Mouse (Mus musculus): ENCODE measurements at regions not wholly inside any gene's neighbourhood (a gene's known extent, or its start where the extent isn't known, plus 50 kb on each side); places are given as distances from the start of the nearest gene placed in this dataset.

DNA sequence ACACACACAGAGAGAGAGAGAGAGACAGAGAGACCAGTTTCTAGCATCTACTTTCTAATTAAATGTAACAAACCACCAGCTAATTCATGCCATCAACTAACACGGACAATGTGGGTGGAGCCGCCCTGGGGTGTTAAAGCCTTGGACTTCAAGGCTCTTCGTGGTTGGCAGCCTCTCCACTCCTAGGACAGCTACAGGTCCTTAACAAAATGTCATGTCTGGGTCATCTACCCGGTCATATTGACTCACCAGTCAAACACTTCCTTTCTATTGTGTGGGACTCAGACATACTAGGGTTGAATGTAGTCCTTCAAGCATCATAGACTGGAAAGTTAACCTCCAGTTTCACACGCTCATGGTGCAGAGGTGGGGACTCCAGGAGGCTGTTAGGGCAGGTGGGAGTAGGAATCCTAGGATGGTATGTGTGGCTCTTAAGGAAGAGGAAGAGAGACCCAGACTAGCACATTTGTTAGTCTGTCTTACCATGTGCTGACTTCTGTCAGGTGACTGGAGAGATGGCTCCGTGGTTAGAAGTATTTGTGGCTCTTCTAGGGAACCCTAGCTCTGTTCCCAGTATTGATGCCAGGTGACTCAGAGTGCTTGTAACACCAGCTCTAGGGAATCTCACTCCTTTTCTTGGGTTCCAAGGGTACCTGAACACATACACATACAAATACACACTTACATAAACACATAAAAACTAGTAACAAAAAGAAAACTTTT is 155.7 kb upstream of the Rreb1 start:
- no peak for DNase-seq

DNA sequence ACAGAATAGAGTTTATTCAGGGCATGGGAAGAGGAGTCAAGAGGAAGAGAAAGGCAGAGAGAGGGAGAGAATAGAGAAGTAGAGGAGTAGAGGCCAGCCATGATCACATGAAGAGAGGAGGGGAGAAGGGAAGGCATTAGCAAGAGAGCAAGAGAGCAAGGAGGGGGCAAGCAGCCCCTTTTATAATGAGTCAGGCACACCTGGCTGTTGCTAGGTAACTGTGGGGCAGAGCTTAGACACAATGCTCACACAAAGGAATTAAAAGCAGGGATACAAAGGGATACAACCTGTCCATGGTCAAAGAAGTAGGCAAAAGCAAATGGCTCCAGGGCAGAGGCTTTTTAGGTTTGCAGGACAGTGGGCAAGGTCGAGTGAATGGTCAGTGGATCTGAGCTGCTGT is 153.5 kb upstream of the Rreb1 start:
- DNase-seq = no peak

DNA sequence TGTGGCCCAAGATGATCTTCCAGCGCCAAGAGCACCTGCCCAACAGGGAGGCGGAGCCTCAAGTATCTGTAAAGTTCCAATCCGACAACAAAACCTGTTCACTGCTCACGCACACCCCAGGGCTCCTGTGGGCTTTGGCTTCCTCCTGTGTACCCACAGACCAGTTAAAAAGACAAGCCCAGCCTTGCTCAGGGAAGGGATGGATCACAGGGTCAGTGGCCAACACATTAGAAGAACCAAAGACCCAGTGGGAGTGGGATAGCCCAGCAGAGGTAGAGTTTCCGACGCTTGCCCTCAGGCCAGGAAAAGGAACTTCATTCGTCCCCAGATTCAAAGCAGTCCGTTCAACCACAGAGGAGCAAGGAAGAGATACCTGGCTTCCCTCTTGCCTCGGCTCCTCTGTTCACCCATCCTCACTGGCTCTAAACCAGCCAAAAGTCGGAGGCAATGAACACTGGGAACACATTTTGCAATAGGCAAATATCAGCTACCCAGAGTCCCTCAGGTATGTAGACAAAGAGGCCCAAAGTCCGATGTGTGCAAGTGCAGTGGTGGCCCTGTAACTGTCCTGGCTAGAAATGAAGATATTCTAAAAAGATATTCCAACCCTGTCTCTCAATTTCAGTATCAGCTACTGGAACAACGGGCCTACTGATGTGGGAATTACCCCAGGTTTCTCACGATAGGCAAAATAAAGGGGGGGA is 152.5 kb upstream of the Rreb1 start:
- DNase-seq = no peak

DNA sequence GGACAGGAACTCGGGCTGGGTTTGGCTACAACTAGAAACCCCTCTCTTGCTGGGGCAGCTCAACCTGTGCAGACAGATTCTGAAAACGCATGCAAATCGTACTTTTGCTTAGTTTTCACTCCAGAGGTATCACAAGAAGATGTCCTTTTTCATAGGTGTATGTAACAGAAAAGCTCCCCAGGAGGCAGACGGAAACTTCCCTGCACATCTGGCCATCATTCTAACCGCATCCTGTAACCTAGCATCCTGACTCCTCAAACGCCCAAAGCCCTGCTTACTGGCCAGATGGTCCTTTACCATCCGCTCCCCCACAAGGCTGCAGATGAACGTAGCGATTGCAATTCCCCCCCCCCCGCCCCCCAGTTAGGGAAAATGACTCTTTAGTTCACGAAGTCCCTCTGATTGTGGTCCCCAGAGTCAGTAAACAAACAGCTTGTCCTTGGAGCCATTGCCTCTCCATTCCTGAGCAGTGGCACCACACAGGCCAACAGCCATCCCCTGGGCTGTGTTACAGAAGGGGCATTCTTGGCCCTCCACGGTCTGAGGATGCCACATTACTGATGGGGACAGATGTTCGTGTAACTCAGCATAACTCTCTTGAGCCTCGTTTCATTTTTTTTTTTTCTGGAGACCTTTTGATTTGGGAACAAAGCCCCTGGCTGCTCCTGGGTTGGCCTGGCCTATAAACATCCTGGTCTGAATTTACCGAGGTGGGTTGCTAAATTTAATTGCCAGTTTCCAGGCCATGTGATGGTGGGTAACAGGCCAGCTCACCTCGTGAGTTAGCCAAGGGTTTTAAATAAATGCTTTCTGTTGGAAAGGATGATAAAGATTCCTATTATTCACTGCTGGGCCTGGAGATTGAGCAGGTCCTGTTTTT is 149.6 kb upstream of the Rreb1 start:
- peak; percentile 57 for DNase-seq

DNA sequence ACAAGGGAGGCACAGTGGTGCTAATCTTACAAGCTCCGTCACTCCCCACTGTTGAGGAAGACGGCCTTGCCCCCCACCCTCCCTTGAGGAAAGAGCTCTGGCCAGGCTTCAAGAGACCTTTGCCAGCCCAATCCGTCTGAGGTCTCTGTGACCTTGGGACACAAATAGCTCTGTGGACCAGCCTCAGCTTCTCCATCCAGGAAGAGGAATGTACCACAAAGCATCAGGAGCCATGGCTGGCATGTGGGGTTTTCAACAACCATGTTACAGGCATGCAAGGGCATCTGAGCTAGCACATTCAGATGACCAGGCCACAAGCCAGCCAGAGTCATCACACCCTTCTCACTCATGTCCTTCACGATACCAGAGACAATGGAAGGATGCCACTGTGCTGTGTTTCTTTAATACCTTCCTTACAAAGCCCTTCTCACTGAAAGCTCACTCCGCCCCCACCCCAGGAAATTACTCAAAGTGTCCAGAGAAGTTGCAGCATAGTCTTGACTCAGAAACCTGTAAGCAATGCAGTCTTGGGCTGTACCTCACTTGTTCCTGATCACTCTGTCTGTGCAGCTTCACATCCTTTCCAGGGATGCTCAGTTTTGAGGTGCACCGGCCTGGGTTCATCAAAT is 148.8 kb upstream of the Rreb1 start:
- DNase-seq = no peak

DNA sequence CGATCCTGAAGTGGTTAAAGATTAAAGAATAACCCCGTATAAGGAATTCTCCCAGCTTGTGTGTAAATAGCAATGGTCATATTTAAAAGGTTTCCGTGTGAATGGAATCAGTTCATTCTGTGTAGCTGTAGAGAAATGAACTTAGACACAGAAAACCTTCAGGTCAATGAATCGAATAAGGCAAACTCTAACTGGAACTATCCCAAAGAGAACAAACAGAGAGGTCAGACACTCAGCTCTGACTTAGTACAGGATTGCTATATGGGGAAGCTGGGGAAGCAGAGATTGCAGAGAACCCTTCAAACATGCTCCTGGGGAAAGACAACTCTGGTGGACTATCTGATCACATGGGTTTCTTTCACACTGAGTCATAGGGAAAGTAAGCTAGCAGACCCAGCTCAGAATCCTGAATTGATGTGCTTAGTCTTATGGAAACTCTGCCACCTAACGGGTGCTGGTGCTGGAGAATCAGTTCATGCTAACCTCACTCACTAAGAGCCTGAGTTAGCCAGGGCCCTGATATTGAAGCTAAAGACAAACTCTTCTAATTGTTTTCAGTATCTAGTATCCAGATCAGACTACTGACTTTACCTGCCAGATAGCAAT is 145.3 kb upstream of the Rreb1 start:
- no peak for DNase-seq

DNA sequence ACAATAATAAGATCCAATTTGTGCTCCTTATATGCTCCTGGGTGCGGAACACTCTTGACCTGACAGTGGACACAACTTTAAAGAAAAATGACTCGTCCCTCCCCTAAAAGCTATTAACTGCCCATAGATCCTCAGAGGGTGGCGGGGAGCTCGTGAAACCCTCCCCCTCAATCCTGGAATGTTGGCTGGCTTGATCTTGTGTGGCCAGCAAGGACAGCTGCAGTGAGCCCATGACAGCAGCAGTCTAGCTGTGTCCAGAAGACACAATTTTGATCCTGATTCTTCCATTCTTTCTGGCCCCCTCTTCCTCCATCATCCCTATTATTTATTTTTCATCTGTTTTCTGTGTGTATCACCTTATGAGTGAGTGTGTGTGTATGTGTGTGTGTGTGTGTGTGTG is 141.8 kb upstream of the Rreb1 start:
- no peak for DNase-seq

DNA sequence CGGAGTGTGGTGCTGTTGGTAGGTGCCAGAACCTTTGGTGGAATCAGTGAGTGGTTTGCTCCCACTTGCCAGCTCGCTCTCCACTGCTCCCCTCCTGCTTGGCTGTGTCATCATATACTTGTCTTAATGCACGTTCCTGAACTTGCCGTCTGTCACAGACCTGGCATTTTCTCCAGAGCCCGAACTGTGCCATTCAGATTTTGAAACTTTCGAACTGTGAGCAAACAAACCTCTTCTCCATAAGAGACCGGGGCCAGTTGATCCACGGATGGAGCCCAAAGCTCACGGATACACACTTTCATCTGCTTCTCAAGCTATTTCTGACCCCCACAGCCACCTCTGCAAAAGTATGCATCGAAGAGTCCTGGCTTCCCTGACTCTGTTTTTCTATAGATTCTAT is 141.0 kb upstream of the Rreb1 start:
- DNase-seq = no peak

DNA sequence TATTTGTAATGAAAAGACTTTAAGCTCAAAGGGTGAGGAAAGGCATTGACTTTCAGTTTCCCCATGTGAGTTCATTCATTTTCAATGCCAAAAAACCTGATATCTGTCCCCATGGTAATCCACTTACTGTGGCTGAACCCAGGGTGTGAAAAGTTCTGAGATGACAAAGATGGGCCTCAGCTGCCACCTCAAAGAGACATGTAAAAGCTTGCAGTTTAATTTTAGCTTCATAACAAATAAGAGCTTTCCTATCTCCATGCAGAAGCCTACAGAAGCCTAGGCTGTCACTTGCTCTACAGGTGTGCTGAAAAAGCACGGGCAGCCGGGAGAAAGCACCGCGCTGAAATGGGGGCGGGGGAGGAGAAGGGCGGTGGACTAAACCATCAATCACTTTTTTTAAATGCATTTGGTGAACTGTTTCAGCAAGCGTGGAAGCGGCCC is 140.1 kb upstream of the Rreb1 start:
- peak; percentile 31 for DNase-seq

DNA sequence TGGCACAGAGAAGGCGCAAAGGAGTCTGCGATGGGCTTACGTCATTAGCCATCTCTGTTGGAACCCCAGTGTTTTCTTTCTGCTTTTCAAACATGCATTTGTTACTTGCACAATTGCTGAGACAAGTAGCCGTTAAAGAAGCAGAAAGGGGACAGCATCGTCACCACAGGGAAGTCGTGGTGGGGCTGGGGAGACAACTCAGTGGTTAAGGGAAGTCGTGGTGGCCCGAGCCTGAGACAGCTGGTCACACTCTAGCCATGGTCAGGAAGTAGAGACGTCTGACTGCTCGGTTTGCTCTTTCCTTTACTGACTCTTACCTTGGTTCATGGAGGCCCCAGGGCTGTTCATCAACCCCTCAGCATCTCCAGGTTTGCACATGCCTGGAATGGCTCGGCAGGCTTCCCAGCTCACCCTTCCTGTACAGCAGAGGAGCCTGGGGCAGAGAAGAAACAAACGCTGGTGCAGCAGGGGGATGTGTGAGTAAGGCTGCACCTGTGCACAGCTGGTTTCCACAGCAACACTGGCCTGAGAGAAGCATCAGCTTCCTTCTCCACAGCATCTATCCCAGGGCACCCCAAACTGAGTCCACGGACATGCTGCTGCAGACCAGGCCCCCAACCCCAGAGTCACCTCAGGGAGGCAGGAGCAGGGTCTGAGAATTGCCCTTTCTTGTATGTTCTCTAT is 135.6 kb upstream of the Rreb1 start:
- peak; percentile 41 for DNase-seq

DNA sequence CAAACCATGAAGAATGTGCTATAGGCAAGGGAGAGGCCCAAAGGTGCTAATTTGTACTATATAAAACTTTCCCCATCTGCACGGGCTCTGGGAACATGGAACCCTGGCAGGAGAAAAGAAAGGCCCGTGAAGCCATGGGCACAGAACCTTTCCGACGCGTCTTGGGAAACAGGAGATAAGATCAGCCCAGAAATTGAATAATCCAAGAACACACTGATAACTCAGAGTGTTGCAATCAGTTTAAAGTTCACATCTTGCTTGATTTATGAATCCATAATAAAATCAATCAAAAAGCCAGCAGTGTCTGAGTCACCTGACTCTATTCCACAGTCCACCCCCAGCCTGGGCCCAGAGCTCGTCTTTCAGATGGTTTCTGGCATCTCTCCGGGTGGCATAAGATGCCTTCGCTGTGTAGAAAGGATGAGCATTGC is 133.4 kb upstream of the Rreb1 start:
- DNase-seq = no peak

DNA sequence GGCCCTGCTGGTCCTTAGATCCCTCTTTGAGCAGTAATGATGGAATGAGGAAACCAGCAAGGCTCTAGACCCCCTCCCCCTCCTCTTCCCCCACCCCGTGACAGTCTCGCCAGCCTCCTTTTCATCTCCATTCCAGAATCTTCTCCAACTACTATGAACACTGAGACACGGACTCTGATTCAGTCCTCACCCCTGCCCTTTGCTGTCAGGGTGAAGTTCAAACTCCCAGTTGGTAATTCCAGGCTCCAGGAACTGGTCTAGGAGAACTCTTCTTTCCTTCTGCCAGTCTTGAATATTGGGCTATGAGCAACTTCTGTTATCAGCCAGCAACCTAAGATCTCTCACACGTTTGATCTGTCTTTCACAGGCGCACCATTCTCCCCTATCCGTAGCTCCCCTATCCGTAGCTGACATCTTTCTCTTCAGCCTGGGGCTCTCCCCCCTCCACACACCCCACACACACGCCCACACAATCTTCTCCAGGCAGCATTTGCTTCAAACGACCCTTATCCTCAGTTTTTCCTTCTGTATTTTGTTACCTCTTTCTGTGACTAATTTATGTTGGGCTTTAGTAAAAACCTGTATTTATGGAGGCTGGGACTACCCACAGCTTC is 128.6 kb upstream of the Rreb1 start:
- DNase-seq = no peak

DNA sequence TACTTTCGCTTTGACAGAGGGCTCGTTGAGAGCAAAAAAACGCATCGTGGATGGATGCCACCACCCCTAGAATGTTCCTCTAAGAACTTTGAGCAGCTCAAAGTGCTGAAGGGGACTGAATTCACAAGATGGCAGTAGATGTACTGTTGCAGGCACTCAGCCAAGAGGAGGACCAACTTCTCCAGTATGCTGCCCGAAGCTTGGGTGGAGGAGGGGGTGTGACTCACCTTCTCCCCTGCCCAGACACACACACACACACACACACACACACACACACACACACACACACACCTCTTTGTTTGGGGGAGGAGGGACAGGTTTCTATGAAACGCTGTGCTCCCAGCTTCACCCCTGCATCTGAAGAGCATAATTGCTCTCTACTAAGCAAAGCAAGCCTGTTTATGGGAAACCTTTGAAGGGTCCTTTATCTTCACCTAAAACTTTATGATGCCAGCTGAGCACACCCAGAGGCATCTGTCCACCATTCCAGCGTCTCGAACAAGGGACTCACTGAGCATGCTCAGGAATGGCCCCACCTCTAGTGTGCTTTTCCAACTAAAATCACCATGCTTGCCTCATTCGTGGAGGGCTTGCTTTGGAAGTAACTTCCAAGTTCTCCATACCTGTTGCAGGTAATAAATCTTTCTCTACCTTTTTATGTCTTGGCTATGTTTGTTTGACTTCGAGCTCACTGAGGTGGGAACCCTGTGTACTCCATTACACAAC is 126.8 kb upstream of the Rreb1 start:
- DNase-seq = no peak

DNA sequence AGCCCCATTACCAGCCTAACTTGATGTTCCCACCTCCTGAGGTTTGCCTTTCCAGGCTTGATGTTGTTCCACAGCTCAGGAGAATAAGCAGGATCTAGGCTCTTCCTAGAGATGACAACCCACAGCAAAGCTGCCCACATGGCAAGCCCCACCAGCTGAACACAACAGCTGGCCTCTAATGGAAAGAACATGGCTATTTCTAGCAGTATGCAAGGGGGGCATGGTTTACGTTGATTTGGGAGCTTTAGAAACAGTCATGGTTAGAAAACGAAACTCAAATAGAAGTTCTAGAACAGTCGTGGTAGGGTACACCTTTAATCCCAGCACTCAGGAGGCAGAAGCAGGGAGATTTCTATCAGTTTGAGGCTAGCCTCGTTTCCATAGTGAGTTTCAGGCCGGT is 123.5 kb upstream of the Rreb1 start:
- no peak for DNase-seq

DNA sequence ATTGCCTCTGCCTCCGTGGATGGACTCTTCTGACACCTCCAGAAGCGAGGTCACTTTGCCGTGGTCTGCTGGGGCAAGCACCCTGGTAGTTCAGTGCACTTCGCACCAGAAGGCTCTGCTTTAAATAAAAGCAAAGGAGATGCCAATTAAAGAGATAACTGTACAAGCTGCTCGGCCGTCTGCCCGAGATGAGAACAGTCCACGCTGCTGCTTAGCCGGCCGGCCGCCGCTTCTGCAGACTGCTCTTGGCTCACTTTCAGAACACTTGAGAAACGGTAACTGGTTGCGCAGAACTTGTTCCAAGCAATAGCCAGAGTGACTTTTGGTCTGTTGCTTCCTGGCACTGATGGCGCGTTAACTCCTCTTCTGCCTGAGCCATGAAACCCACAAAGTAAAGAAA is 121.0 kb upstream of the Rreb1 start:
- DNase-seq = peak; percentile 34

DNA sequence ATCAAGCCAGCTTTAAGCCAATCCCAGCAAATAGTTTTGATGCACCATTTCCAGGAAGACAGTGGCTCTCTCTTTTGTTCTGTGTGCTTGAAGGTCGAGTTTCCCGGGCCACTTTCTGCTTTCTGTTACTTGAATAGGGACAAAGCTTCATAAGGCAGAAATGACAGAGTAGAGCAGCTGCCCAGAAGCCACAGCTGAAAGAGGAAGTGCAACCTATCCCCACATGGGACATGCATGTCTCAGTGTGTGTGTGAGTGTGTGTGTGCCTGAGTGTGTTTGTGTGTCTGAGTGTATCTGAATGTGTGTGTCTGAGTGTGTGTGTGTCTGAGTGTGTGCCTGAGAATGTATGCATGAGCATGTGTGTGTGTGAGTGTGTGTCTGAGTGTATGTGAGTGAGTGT is 120.2 kb upstream of the Rreb1 start:
- peak; percentile 51 for DNase-seq

DNA sequence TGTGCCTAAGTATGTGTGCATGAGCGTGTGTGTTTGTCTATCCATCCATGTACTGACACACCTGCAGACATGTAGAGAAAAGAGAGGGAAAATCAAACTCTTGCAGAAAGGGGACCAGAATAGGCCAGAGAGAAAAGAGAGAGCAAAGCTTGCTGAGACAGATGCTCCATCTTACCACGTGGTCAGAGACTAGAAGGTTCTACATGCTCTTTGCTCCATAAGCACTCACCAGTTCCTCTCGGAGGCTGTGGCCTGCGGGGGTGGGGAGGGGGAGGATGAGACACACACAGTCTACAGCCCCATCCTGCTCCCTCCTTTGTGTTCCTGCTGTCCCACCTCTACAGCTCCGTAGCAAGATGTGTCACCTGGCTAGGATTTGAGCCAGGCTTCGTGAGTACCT is 119.7 kb upstream of the Rreb1 start:
- no peak for DNase-seq

DNA sequence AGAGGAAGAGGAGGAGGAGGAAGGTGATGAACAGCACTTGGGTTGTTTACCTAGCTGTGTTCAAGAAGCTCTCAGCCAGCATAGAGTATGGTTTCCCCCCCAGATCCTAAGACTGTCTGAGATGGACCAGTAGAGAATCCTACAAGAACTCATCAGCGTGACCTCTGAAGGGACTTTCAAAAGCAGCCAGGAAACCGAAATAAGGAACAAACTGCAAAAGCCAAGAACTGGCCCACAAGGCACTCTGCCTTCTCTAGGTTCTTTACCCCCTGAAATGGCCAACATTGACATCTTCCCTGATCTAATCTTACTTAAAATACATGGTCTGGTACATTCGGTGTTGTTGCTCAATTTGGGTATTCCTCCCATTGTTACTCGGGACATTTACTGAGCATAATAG is 118.1 kb upstream of the Rreb1 start:
- no peak for DNase-seq

DNA sequence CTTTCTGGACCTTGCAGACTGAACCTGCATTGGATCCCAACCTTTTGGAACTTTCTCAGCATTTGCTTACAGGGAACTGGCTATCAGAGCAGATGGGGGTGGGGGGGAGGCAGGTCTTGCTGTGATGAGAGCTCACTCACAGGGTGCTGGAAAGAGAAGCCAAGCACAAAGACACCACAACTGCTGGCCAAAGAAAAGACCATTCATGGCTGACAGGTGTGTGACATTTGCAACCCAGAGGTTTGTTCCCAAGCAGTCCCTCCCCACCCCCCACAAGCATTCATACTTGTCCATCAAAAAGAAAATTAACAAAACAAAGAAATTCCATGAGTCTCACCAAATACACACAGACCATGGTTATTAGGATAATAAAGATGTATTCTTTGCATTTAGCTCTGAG is 117.5 kb upstream of the Rreb1 start:
- no peak for DNase-seq

DNA sequence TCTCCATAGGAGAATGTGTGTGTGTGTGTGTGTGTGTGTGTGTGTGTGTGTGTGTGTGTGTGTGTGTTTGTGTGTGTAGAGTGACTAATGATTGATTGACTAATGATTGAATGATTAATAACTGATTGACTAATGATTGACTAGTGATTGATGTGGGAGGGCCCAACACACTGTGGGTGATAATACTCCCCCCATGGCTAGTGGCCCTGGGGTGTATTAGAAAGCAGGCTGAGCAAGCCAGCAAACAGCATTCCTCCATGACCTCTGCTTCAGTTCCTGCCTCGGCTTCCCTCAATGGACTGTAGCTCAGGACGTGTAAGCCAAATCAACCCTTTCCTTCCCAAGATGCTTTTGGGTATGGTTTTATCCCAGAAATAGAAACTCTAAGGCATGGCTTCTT is 114.1 kb upstream of the Rreb1 start:
- no peak for DNase-seq
